Mouse (Mus musculus) olfactory bulb, adult 2 months (tissue): Measurements from ENCODE around the gene Ddost.

ENCODE experiments used
- CTCF ChIP-seq: fragments of 200-500 bp; IDR thresholded peaks from 2 replicates; pipeline ENCODE4 v1.5.1; 2012; ENCODE audit warnings: low read depth, mild to moderate bottlenecking, low read length, moderate library complexity; ENCODE audit not compliant: insufficient read depth
- POLR2A ChIP-seq: fragments of 200-500 bp; IDR thresholded peaks from 2 replicates; pipeline ENCODE4 v1.6.1; 2012; ENCODE audit warnings: mild to moderate bottlenecking, low read depth, low read length, moderate library complexity; ENCODE audit not compliant: insufficient read depth

- TF ChIP-seq CTCF = no peak
- TF ChIP-seq POLR2A = no peak
Measured at GRCm38 (mm10) chr4:138356551-138356950, 52.0 kb downstream of the Ddost start.
